Mouse (Mus musculus) heart, embryonic 13.5 days (tissue): ENCODE measurements around the gene Zfp750. TPM values are rescaled to one million over a fixed set of nuclear protein-coding genes. Genes with fewer than 3 reads are reported as not detected.
A peak's percentile ranks its signal among the peaks of the same experiment; 100 is the strongest.

ENCODE experiments used
- ATAC-seq: fragments of 200-750 bp; cut with Nextera tagmentation; 2 replicates; pipeline ENCODE4 v1.8.0; 2017; ENCODE audit warnings: moderate TSS enrichment; ENCODE audit not compliant: insufficient number of reproducible peaks, low FRiP score, low TSS enrichment; ENCODE audit errors: extremely low read depth
- H3K27ac ChIP-seq: fragments of 300-500 bp; sonication (generic); replicated peaks from 2 replicates; pipeline ENCODE4 v1.5.1; 2015; ENCODE audit warnings: moderate library complexity, mild to moderate bottlenecking, inconsistent platforms
- H3K27me3 ChIP-seq: fragments of 300-500 bp; sonication (generic); replicated peaks from 2 replicates; pipeline ENCODE4 v1.6.1; 2015; ENCODE audit warnings: mild to moderate bottlenecking, inconsistent platforms
- H3K36me3 ChIP-seq: fragments of 300-500 bp; sonication (generic); 2 replicates; pipeline ENCODE4 v1.6.1; 2015; ENCODE audit warnings: mild to moderate bottlenecking, inconsistent platforms
- H3K4me1 ChIP-seq: fragments of 300-500 bp; sonication (generic); 2 replicates; pipeline ENCODE4 v1.6.1; 2015; ENCODE audit warnings: inconsistent platforms
- H3K4me2 ChIP-seq: fragments of 300-500 bp; sonication (generic); 2 replicates; pipeline ENCODE4 v1.6.1; 2015; ENCODE audit warnings: inconsistent platforms, mild to moderate bottlenecking, moderate library complexity
- H3K4me3 ChIP-seq: fragments of 300-500 bp; sonication (generic); 2 replicates; pipeline ENCODE4 v1.5.1; 2015; ENCODE audit warnings: moderate library complexity, mild to moderate bottlenecking, inconsistent platforms
- H3K9ac ChIP-seq: fragments of 300-500 bp; sonication (generic); 2 replicates; pipeline ENCODE4 v1.6.1; 2015; ENCODE audit warnings: inconsistent platforms, mild to moderate bottlenecking, moderate library complexity
- H3K9me3 ChIP-seq: fragments of 300-500 bp; sonication (generic); 2 replicates; pipeline ENCODE4 v1.6.1; 2016; ENCODE audit warnings: inconsistent platforms
- WGBS: fragments of 180-500 bp; shearing (Covaris S2); methylation state at CpG from one replicate; pipeline ENCODE4 v1.1.7; 2015; ENCODE audit warnings: mixed read lengths; 5-methylcytosine and 5-hydroxymethylcytosine counted together
- polyA plus RNA-seq: library from polyadenylated mRNA; unstranded; fragments of >200 nt; fragmentation: Nextera tagmentation; extraction: Ambion mirVana; gene quantifications from 2 replicates; pipeline ENCODE4 v1.2.1, GENCODE M21; 2015

Zfp750 gene
- 0.05 and 0.37 TPM in 2 replicates for polyA plus RNA-seq

DNA sequence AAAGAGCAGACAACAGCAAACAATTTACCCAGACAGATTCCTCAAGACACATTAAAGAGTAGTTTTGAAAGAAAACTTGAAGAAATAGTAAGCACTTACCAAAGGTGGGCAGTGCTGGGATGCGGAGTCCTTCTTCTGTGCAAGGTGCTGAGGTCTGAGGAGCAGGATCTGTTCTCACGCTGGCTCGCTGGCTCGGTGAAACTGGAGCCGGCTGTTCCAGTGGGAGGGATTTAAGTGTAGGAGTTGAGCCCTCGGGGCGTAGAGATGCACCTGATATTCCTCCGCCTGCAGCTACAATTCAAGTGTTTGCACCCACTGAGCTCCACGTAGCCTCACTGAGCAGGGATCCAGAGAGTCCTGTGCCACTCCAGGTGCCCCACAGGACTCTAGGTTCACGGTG, at the start of gene Zfp750:
Zfp750 (minus strand) TSS at position 203 of the 400 bp plus-strand sequence.
- peak within 1 kb of the TSS; percentile 4; the same call in 1 of the 2 replicates for H3K4me2 ChIP-seq
- H3K36me3 ChIP-seq = no peaks in the 10 kb centered on the region

DNA sequence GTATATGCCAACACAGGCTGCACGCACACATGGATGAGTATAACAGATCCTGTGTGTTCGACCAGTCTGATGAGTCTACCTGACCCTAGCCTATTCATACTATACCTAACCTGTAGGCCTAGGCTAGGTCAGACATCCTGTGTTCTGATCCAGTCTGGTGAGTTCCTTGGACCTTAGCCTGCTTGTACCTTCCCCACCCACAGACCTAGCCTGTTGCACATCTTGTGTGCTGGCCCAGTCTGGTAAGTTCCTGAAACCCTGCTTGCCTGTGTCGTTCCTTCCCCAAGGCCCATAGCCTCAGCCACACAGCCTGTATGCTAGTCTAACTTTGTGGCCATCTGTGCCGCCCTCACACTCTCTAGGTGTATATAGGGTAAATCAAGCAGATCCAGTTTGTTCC, 45.1 kb upstream of the Zfp750 start:
- Histone ChIP-seq H3K4me2 (no peak overlapping the region), H3K4me3 (no peak overlapping the region), H3K36me3 (peaks cover 7% of the 10 kb centered on the region), H3K4me1 (no peaks in the 10 kb centered on the region), H3K27me3 (no peaks in the 10 kb centered on the region), H3K27ac (no peak overlapping the region), H3K9me3 (no peaks in the 10 kb centered on the region), H3K9ac (no peak overlapping the region)
- whole genome bisulfite sequencing = 89% methylated on average over 4 of the region's 4 CpGs
- no peak for ATAC-seq

More for the DNA sequence above, at the start of gene Zfp750:
- Histone ChIP-seq H3K4me3 (no peak within 1 kb of the TSS), H3K9ac (no peak within 1 kb of the TSS), H3K27ac (no peak within 1 kb of the TSS), H3K4me1 (peaks cover 18% of the 10 kb centered on the region), H3K9me3 (no peaks in the 10 kb centered on the region), H3K27me3 (no peaks in the 10 kb centered on the region)
- WGBS = 46% methylated on average over 10 of the region's 10 CpGs
- ATAC-seq = no peak

DNA sequence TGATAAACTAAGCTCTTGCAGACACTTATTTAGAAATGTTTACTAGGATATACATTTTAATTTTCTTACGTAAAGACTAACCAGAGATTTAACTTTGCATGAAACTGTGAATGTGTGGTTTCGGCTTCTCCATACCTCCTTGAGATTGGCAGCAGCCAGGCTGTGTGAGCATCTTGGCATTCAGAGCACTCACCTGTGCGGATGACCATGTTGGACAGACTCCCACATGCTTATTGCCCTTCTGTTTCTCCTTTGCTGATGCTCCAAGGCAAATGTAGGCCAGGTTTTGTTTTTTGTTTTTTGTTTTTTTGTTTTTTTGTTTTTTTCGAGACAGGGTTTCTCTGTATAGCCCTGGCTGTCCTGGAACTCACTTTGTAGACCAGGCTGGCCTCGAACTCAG, 44.2 kb upstream of the Zfp750 start:
- H3K36me3 ChIP-seq = peaks cover 7% of the 10 kb centered on the region
- WGBS = 87% methylated on average over 5 of the region's 5 CpGs
- H3K9ac ChIP-seq = no peak overlapping the region
- ATAC-seq = no peak
- H3K4me1 ChIP-seq = no peaks in the 10 kb centered on the region
- H3K4me3 ChIP-seq = no peak overlapping the region
- H3K27ac ChIP-seq = no peak overlapping the region
- H3K27me3 ChIP-seq = no peaks in the 10 kb centered on the region
- H3K9me3 ChIP-seq = no peaks in the 10 kb centered on the region
- no peak overlapping the region for H3K4me2 ChIP-seq

DNA sequence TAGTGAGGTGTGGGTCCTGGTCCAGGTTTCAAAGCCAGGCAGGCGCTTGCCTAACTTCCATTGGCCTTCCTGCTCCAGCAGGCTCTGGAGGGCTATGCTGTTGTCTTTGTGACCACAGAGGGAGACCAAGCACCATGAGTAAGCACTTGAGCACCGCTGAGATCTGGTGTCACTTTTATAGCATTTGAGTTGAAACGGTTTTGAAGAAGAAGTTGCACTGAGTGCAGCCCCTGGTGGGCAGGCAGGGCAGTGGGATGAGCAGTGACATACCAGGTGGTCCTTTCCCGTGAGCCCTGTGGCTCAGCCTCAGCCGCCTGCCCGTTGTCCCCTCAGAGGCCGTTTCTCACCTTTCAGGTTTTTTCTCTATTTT, 41.1 kb upstream of the Zfp750 start:
- Histone ChIP-seq H3K9ac (no peak overlapping the region), H3K4me2 (no peak overlapping the region), H3K9me3 (no peaks in the 10 kb centered on the region), H3K36me3 (peaks cover 19% of the 10 kb centered on the region), H3K27me3 (no peaks in the 10 kb centered on the region), H3K27ac (no peak overlapping the region), H3K4me3 (no peak overlapping the region), H3K4me1 (no peaks in the 10 kb centered on the region)
- WGBS = 76% methylated on average over 7 of the region's 7 CpGs
- no peak for ATAC-seq

DNA sequence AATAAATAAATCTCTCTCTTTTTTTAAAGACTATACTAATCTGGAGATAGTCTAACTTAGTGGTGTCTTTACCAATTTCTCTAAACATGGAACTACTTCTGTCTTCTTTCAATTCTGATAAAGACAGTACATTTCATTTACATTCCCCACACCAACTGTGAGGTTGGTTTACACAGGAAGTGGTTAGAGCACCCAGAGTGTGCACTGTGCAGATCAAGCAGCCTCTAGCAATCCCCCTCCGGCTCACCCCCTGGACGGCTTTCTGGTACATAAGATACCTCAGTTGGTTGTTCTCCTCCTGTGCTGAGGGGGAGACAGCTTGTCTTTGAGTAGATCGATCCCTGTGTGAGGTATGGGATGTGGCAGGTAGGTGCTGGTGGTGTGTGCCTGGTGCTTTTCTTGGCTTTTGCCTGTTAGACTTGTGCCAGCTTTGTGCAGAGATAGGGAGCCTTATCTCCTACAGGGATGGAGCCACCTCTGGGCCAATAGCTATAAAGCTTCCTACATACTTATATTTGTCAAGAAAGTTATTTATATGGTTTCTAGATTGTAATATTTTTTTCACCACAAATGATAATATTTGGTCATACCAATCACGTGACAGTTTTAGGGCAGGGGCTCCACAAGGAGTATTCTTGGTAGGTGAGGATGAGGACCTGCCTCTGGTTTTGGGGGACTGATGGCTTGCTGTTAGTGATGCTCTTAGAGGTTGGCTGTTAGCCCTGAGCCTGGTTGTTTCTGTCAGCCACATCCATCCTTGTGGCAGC, 40.6 kb upstream of the Zfp750 start:
- Histone ChIP-seq H3K27ac (no peak overlapping the region), H3K4me2 (no peak overlapping the region)
- ATAC-seq = no peak

DNA sequence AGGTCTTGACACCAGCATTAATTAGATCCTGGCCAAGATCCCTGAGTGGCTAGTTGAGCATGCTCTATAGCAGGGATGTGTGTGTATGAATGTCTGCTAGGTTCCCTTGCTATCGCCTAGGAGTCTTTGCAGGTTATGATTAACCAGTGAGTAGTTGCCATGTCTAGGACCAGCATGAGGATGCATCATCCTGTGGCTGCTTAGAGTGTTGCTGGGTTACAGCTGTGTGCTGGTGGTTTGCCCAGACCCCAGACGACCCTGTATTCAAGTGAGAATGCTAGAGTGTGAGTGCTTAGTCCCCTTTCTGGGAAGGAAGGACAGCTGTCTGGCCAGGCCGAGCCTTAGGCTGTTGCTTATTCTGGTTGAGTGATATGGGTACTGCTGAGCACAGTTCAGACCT, 39.4 kb upstream of the Zfp750 start:
- Histone ChIP-seq H3K36me3 (peaks cover 12% of the 10 kb centered on the region), H3K4me2 (no peak overlapping the region), H3K27ac (no peak overlapping the region), H3K4me1 (no peaks in the 10 kb centered on the region), H3K4me3 (no peak overlapping the region), H3K9ac (no peak overlapping the region), H3K27me3 (no peaks in the 10 kb centered on the region), H3K9me3 (no peaks in the 10 kb centered on the region)
- ATAC-seq = no peak
- WGBS = 90% methylated on average over 3 of the region's 3 CpGs

More for the DNA sequence above, 40.6 kb upstream of the Zfp750 start:
- Histone ChIP-seq H3K9me3 (no peaks in the 10 kb centered on the region), H3K36me3 (peaks cover 17% of the 10 kb centered on the region), H3K4me1 (no peaks in the 10 kb centered on the region), H3K9ac (no peak overlapping the region), H3K27me3 (no peaks in the 10 kb centered on the region), H3K4me3 (no peak overlapping the region)
- WGBS = 77% methylated on average over 4 of the region's 4 CpGs

DNA sequence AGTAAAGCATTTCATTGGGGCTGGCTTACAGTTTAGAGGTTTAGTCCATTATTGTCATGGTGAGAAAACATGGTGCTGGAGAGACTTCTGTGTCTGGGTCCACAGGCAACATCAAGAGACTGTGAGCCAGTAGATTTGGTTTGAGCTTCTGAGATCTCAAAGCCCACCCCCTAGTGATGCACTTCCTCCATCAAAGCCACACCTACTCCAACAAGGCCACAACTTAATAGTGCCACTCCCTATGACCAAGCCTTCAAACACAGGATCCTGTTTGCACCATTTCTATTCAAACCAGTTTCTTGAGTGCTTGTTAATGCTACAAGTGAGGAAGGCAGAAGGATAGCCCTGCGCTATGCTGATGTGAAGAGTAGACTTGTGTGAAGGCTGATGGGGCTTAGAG, 38.8 kb upstream of the Zfp750 start:
- Histone ChIP-seq H3K27ac (no peak overlapping the region), H3K4me1 (no peaks in the 10 kb centered on the region; the same call in 1 of the 2 replicates), H3K9me3 (no peaks in the 10 kb centered on the region), H3K27me3 (no peaks in the 10 kb centered on the region), H3K36me3 (peaks cover 12% of the 10 kb centered on the region), H3K9ac (no peak overlapping the region), H3K4me2 (no peak overlapping the region), H3K4me3 (no peak overlapping the region)
- 97% methylated on average over 1 of the region's 1 CpGs for WGBS
- no peak for ATAC-seq

DNA sequence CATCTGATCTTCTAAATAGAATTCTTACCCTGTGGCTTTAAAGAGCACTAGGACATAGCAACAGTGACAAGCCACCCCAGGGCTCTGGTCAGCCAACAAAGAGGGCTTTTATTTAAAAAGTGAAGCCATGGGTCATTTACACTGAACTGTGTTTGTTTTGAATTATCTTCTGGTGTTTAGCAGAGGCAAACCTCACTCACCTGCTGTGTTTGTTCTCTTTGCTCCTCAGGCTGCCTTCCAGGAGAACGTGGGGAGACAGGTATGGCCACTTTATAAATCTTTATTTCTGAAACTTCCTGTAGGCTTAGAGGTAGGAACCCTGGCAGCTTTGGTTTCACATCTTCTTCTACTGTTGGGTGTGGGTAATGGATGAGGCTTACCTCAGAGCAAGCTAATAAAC, 37.6 kb upstream of the Zfp750 start:
- Histone ChIP-seq H3K9me3 (no peaks in the 10 kb centered on the region), H3K4me2 (no peak overlapping the region), H3K27me3 (no peaks in the 10 kb centered on the region), H3K36me3 (peaks cover 12% of the 10 kb centered on the region), H3K4me3 (no peak overlapping the region), H3K9ac (no peak overlapping the region), H3K27ac (no peak overlapping the region), H3K4me1 (peaks cover 6% of the 10 kb centered on the region)
- ATAC-seq = no peak
- 86% methylated on average over 1 of the region's 1 CpGs for WGBS

DNA sequence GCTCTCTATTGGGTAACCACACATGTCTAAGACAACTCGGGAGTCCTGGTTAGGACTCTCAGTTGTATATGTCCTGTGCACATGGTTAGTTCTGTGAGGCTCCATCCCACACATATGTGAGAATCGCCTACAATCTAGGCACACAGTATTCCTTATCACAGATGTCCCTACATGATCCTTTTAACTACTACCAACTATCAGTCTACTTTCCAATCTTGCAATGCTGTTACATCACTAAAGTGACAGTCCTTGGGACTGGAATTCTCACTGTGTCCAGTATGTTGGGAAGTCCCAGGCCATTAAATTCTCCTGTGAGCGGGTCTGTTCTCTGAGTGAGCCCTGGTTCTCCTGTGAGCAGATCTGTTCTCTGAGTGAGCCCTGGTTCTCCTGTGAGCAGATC, 34.3 kb upstream of the Zfp750 start:
- H3K9me3 ChIP-seq = no peaks in the 10 kb centered on the region
- H3K9ac ChIP-seq = no peak overlapping the region
- no peak overlapping the region for H3K4me2 ChIP-seq
- H3K4me3 ChIP-seq = no peak overlapping the region
- no peak for ATAC-seq
- 87% methylated on average over 3 of the region's 3 CpGs for WGBS
- peaks cover 12% of the 10 kb centered on the region for H3K36me3 ChIP-seq
- H3K27me3 ChIP-seq = no peaks in the 10 kb centered on the region
- H3K27ac ChIP-seq = no peak overlapping the region
- H3K4me1 ChIP-seq = peaks cover 28% of the 10 kb centered on the region

DNA sequence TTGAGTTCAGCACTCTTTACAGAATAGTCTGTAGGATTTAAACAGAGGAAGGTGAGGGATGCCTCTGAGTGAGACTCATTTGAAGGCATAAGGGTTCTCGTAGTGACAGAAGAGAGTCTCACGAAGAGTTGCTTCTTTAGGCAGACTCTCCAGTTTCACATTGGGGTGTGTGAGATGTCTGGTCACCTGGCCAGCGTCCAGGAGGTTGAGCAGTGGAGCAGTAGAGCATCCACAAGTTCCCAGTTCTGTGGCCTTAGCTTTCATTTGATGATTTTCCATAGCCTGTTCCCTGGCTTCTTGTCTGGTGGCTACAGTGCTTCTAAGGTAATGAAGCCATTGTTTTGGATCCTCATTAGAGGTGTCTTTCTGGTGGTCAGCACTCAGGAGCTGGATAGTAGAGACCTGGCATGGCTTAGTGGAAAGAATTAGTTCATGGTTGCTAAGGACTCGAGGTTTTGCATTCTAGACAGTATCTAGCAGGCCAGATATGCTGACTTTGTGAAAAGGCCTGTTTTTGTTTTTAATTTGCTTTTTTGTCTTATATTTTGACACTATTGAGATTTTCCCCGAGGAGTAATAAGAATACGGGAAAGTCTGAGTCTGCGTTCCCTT, 33.8 kb upstream of the Zfp750 start:
- ATAC-seq = no peak
- Histone ChIP-seq H3K27ac (no peak overlapping the region), H3K9ac (no peak overlapping the region), H3K36me3 (peaks cover 9% of the 10 kb centered on the region), H3K4me3 (no peak overlapping the region), H3K9me3 (no peaks in the 10 kb centered on the region), H3K4me1 (peaks cover 32% of the 10 kb centered on the region), H3K27me3 (no peaks in the 10 kb centered on the region), H3K4me2 (no peak overlapping the region)
- WGBS = 82% methylated on average over 7 of the region's 7 CpGs

DNA sequence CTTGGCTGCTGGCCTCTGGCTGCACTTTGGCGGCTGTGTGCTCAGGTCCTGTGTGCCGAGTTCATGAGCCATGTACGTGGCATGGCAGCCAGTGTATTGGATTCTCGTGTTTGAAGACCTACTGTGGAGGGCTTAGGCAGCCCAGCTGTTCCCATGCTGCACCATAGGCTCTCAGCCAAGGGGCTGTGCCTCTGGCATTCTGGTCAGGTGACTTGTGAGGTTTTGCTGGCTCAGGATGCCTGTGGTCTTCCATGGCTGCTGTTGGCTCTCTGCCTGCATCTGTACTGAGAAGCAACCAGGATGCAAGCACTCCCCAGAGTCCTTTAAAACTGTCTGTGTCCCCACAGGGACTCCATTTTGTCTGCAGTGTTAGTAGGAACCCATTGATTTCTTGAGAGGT, 33.0 kb upstream of the Zfp750 start:
- Histone ChIP-seq H3K4me3 (no peak overlapping the region), H3K27ac (no peak overlapping the region), H3K9ac (no peak overlapping the region), H3K4me1 (peaks cover 32% of the 10 kb centered on the region), H3K4me2 (no peak overlapping the region), H3K27me3 (no peaks in the 10 kb centered on the region), H3K9me3 (no peaks in the 10 kb centered on the region), H3K36me3 (peaks cover 1% of the 10 kb centered on the region)
- whole genome bisulfite sequencing = 64% methylated on average over 4 of the region's 4 CpGs
- no peak for ATAC-seq
